Mouse (Mus musculus) heart, embryonic 15.5 days (tissue): Measurements from ENCODE around the gene Kctd20. TPM values are rescaled to one million over a fixed set of nuclear protein-coding genes. Genes with fewer than 3 reads are reported as not detected.

Experiments used
- ATAC-seq: fragments of 200-750 bp; cut with Nextera tagmentation; replicated peaks from 2 replicates; pipeline ENCODE4 v1.8.0; 2017; ENCODE audit warnings: low read depth, moderate TSS enrichment; ENCODE audit not compliant: insufficient number of reproducible peaks, insufficient read depth, low FRiP score
- H3K27ac ChIP-seq: fragments of 300-500 bp; sonication (generic); 2 replicates; pipeline ENCODE4 v1.5.1; 2015; ENCODE audit warnings: mild to moderate bottlenecking, inconsistent platforms
- H3K27me3 ChIP-seq: fragments of 300-500 bp; sonication (generic); 2 replicates; pipeline ENCODE4 v1.6.1; 2015; ENCODE audit warnings: inconsistent platforms
- H3K36me3 ChIP-seq: fragments of 300-500 bp; sonication (generic); 2 replicates; pipeline ENCODE4 v1.6.1; 2015; ENCODE audit warnings: mild to moderate bottlenecking, inconsistent platforms
- H3K4me1 ChIP-seq: fragments of 300-500 bp; sonication (generic); replicated peaks from 2 replicates; pipeline ENCODE4 v1.6.1; 2015; ENCODE audit warnings: inconsistent platforms
- H3K4me2 ChIP-seq: fragments of 300-500 bp; sonication (generic); 2 replicates; pipeline ENCODE4 v1.6.1; 2015; ENCODE audit warnings: inconsistent platforms, mild to moderate bottlenecking, moderate library complexity
- H3K4me3 ChIP-seq: fragments of 300-500 bp; sonication (generic); 2 replicates; pipeline ENCODE4 v1.5.1; 2015; ENCODE audit warnings: mild to moderate bottlenecking, inconsistent platforms
- H3K9ac ChIP-seq: fragments of 300-500 bp; sonication (generic); 2 replicates; pipeline ENCODE4 v1.6.1; 2015; ENCODE audit warnings: mild to moderate bottlenecking, inconsistent platforms
- H3K9me3 ChIP-seq: fragments of 300-500 bp; sonication (generic); replicated peaks from 2 replicates; pipeline ENCODE4 v1.6.1; 2016; ENCODE audit warnings: inconsistent platforms
- WGBS: fragments of 180-500 bp; shearing (Covaris S2); methylation state at CpG from one replicate; pipeline ENCODE4 v1.1.7; 2015; ENCODE audit warnings: mixed read lengths; 5-methylcytosine and 5-hydroxymethylcytosine counted together
- polyA plus RNA-seq: library from polyadenylated mRNA; unstranded; fragments of >200 nt; fragmentation: Nextera tagmentation; extraction: Ambion mirVana; gene quantifications from 2 replicates; pipeline ENCODE4 v1.2.1, GENCODE M21; 2015

Gene Kctd20
- polyA plus RNA-seq, 1 experiment from 2014 or later, result 51.0 TPM

DNA sequence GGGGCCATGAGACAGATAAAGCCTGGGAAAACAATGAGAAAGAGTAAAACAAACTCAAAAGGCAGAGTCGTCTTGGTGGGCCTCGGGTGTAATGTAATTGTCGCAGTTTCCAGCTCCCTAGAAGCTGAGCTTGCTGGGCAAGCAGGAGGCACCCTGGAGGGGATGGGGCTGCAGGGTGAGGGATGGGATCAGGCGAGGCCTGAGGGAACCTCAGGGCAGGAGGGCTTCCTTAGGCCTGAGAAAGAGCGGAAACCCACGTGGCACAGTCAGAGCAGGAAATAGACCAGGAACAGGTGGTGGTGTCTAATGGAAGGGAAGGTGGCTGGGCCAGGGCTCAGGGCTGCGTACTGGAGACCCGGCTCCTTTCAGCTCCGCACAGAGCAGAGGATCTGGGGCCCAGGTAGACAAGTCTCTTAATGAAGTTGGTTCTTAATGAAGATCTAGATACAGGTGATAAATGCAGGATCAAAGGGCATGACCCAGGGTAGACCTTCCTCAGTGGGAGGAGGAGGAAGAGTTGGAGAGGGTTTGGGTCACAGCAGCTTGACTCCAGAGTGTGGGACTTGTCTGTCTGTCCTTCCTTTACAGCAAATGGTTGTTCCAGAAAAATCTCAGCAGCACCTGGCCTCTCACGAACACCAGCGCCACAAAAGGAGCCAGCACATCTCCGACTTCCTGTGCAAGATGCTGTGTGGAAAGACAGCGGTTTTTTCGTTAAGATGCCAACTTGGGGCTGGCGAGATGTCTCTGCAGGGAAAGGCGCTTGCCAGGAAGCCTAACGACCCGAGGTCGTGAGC is 17.4 kb upstream of the Kctd20 start:
- Histone ChIP-seq H3K4me1 (peaks cover 17% of the 10 kb centered on the region), H3K27me3 (no peaks in the 10 kb centered on the region), H3K36me3 (no peaks in the 10 kb centered on the region), H3K27ac (no peak overlapping the region), H3K4me2 (no peak overlapping the region), H3K9me3 (no peaks in the 10 kb centered on the region), H3K9ac (no peak overlapping the region), H3K4me3 (no peak overlapping the region)
- WGBS, result 65% methylated on average over 19 of the region's 19 CpGs
- no peak for ATAC-seq

DNA sequence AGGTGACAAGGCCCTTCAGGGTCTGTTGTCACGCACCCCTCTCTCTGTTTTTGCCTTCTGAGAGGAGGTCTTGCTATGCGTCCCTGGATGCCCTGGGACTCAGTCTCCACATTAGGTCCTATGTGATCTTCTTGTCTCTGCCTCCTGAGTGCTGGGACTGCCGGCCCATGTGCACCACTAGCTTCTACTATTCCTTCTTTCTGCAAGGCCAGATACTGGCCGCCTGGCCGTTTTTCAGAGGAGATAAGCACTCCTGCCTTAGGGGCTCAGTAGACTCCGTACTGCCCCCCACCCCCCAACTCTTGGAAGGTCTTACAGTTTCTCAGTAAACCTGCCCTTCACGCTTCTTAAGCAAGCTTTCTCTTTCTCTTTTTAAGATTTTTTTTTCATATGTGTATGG is 15.6 kb upstream of the Kctd20 start:
- no peak overlapping the region for H3K9ac ChIP-seq
- no peaks in the 10 kb centered on the region for H3K36me3 ChIP-seq
- H3K27ac ChIP-seq, result no peak overlapping the region
- no peak overlapping the region for H3K4me3 ChIP-seq
- H3K4me1 ChIP-seq, result peaks cover 3% of the 10 kb centered on the region; the same call in 1 of the 2 replicates
- no peak for ATAC-seq
- H3K4me2 ChIP-seq, result no peak overlapping the region
- no peaks in the 10 kb centered on the region for H3K9me3 ChIP-seq
- WGBS, result 84% methylated on average over 7 of the region's 7 CpGs
- H3K27me3 ChIP-seq, result no peaks in the 10 kb centered on the region

DNA sequence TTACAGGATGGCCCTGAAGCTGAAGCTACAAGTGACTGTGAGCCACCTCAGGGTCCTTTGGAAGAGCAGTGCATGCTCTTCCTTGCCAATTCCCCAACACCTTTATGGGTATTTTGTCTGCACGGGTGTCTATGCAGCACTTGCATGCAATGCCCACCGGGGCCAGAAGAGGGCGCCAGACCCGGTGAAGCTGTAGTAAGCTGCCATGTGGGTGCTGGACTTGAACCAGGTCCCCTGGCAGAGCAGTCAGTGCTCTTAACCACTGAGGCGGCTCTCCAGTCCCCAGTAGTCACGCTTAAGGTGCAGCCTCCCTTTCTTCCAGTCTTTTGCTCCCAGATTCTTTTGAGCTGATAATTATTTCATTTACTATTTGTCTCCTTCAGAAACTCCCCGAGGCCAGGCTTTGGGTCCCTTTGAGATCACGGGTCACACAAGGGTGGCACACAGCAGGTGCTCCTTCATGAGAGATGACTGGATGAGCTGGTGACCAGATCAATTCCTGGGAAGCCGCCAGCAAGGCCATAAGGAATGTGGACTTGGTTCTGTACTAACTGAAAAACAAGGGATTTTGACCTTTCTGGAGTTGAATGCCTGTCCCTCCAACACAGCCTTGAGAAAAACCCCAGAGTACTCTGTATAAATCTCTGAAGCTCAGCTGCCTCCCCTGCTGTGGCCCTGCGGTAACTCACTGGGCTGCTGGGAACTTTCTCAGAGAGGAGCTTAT is 15.0 kb upstream of the Kctd20 start:
- H3K9me3 ChIP-seq, result no peaks in the 10 kb centered on the region
- ATAC-seq, result no peak
- no peaks in the 10 kb centered on the region for H3K27me3 ChIP-seq
- no peak overlapping the region for H3K9ac ChIP-seq
- 80% methylated on average over 10 of the region's 10 CpGs for WGBS
- no peak overlapping the region for H3K4me3 ChIP-seq
- no peaks in the 10 kb centered on the region for H3K4me1 ChIP-seq
- no peaks in the 10 kb centered on the region for H3K36me3 ChIP-seq
- H3K4me2 ChIP-seq, result no peak overlapping the region
- H3K27ac ChIP-seq, result no peak overlapping the region

DNA sequence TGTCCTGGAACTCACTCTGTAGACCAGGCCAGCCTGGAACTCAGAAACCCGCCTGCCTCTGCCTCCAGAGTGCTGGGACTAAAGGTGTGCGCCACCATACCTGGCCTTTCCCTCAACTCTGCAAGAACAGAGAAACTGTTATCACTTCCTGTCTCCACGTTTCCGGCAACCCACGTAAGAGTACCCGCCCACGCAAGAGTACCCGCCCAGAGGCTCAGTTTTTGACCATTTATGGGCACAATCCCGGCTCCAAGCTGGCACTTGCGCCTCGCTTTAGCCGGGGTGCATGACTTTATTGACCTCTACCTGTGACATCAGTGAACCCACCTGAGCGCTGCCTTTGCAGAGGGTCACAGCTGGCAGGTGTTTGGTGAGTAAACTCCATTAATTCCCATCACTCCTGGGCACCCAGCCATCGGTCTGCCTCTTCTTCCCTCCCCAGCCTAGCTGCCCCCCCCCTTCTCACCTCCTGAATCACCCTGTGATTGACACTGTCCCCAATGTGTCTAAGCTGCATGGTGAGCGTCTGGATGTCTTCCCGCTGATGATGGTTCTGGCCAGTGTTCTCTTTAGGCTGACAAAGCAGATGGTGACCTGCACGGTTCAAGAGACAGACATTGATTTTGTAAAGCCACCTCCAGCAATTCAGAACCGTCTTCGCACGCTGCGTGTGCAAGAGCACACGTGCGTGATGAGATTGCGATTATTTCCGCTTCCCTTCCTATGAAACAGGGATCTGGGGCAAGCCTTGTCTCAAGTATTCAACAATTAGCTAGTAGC is 10.8 kb upstream of the Kctd20 start:
- ATAC-seq, result no peak
- no peak overlapping the region for H3K4me3 ChIP-seq
- no peak overlapping the region for H3K27ac ChIP-seq
- whole genome bisulfite sequencing, result 90% methylated on average over 25 of the region's 25 CpGs
- no peaks in the 10 kb centered on the region for H3K9me3 ChIP-seq
- H3K27me3 ChIP-seq, result no peaks in the 10 kb centered on the region
- no peaks in the 10 kb centered on the region for H3K4me1 ChIP-seq
- no peaks in the 10 kb centered on the region for H3K36me3 ChIP-seq
- no peak overlapping the region for H3K9ac ChIP-seq
- H3K4me2 ChIP-seq, result no peak overlapping the region

DNA sequence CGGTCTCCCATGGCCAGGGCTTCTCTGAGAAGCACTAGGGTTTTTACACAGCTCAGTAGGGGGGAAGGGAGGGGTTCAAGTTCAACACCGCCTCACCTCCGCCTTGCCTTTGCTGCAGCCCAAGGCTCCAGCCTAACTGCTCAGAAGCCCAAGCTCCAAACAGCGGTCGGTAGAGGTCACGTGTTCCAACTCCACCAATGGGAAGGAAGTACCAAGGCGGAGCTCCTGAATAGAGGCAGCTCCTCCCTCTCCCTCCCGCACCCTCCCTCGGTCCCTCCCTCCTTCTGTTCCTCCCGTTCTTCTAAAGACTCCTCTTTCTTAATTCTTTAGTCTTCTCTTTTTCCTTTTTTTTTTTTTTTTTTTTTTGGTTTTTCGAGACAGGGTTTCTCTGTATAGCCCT is 9.6 kb upstream of the Kctd20 start:
- no peak overlapping the region for H3K4me2 ChIP-seq
- no peak for ATAC-seq
- WGBS, result 71% methylated on average over 10 of the region's 11 CpGs

DNA sequence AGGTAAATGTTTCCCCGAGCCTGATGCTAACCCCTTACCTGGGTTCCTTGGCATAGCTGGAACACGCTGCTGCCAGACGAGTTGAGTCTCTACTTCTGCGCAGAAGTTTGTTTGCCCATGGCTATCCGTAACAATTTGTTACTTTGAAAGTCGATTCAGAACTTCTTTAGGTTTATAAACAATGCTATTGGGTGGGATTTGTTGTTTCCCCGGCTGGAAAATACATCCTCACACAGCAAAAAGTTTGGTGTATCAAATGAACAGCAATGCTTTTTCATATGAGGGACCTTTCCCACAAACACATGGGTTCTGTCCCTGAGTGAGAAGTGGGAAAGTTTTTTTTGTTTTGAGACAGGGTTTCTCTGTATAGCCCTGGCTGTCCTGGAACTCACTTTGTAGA is 8.0 kb upstream of the Kctd20 start, which contains the start of gene Pxt1:
TSS of gene Pxt1 (minus strand) at position 101 of the 400 bp plus-strand sequence.
- Histone ChIP-seq H3K27me3 (no peaks in the 10 kb centered on the region), H3K4me1 (no peaks in the 10 kb centered on the region), H3K9me3 (no peaks in the 10 kb centered on the region), H3K9ac (no peak within 1 kb of the TSS), H3K4me3 (no peak within 1 kb of the TSS), H3K27ac (no peak within 1 kb of the TSS), H3K4me2 (no peak within 1 kb of the TSS), H3K36me3 (no peaks in the 10 kb centered on the region)
- ATAC-seq, result no peak
- WGBS, result 88% methylated on average over 7 of the region's 7 CpGs

More for the DNA sequence above, 9.6 kb upstream of the Kctd20 start:
- no peak overlapping the region for H3K4me3 ChIP-seq
- no peaks in the 10 kb centered on the region for H3K4me1 ChIP-seq
- H3K9ac ChIP-seq, result no peak overlapping the region
- H3K27ac ChIP-seq, result no peak overlapping the region
- H3K9me3 ChIP-seq, result no peaks in the 10 kb centered on the region
- H3K27me3 ChIP-seq, result no peaks in the 10 kb centered on the region
- no peaks in the 10 kb centered on the region for H3K36me3 ChIP-seq

DNA sequence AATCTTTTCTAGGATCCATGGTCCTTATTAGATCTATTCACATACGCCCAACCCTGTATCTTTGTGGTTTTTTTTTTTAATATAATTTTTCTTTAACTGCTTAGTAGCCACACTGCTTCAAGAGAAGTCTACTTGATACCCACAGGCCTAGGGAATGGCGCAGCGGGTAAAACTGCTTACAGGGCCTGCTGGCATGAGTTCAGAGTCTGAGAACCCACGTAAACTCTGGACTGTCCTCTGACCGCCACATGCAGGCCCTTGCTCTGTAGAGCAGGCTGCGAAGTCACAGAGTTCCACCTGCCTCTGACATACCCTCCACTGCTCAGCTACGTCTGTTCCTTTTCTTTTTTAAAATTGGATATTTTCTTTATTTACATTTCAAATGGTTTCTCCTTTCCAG is 7.3 kb upstream of the Kctd20 start:
- no peak for ATAC-seq
- H3K27ac ChIP-seq, result no peak overlapping the region
- 91% methylated on average over 7 of the region's 7 CpGs for WGBS
- no peak overlapping the region for H3K4me3 ChIP-seq
- H3K9me3 ChIP-seq, result no peaks in the 10 kb centered on the region
- no peaks in the 10 kb centered on the region for H3K4me1 ChIP-seq
- no peak overlapping the region for H3K4me2 ChIP-seq
- H3K36me3 ChIP-seq, result no peaks in the 10 kb centered on the region
- no peak overlapping the region for H3K9ac ChIP-seq
- no peaks in the 10 kb centered on the region for H3K27me3 ChIP-seq

DNA sequence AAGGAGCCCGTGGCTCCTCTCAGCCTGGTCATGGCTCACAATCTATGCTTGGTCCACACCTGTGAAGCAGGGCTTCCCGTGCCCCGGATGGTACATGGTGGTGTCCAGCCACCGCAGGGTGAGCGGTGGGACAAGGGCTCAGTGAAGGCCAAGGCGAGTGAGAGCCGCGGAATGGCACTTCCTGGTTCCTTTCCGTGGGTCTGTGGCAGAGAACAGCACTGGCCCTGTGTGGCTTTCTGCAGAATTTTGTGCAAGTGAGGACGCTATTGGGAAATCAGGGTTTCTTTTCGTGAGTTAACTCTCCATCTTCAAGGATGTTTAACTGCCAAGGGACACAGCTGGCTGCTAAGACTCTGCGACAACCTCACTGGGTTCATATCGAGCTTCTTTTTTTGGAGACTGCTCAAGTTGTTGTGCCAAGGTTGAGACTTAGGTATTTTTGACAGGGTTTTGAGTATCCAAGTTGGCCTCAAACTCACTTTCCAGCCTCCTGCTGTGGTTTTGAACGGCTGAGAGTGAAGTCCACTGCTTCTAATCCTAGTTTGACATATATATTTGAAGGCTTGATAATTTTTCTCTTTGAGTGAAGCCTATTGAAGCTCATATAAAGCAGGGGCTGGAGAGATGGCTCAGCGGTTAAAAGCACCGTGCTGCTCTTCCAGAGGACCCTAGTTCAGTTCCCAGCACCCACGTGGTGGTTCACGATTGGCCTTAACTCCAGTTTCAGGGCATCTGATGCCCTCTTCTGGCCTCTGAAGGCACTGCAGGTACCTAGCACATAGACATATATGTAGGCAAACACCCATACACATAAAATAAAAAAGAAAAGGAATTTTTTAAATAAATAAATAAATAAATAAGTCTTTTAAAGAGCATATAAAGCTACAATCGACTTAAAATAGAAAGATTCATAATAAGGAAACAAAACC is 4.5 kb upstream of the Kctd20 start:
- Histone ChIP-seq H3K27ac (no peak overlapping the region), H3K36me3 (no peaks in the 10 kb centered on the region), H3K9me3 (no peaks in the 10 kb centered on the region), H3K4me2 (no peak overlapping the region), H3K4me1 (peaks cover 6% of the 10 kb centered on the region), H3K4me3 (no peak overlapping the region), H3K9ac (no peak overlapping the region), H3K27me3 (no peaks in the 10 kb centered on the region)
- 89% methylated on average over 19 of the region's 19 CpGs for WGBS
- ATAC-seq, result no peak

DNA sequence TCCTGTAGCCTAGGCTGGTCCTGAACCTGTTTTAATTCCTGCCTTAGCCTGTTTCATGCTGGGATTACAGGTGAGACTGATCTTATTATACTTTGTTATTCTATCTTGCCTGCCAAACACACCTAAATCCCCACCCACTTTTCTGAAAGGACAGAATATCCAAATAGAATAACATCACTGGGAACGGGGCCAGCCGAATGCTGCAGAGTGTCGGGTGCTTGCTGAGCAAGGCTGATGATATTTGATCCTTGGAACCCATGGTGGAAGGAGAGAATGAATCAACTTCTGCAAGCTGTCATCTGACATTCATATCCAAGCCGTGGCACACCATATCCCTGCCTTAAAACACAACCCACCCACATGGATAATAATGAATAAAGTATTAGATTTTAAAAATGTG is 3.1 kb upstream of the Kctd20 start:
- Histone ChIP-seq H3K4me2 (no peak overlapping the region), H3K9ac (no peak overlapping the region), H3K4me3 (no peak overlapping the region), H3K9me3 (no peaks in the 10 kb centered on the region), H3K36me3 (no peaks in the 10 kb centered on the region), H3K27ac (no peak overlapping the region), H3K4me1 (peaks cover 13% of the 10 kb centered on the region), H3K27me3 (no peaks in the 10 kb centered on the region)
- 49% methylated on average over 4 of the region's 4 CpGs for WGBS
- ATAC-seq, result no peak

DNA sequence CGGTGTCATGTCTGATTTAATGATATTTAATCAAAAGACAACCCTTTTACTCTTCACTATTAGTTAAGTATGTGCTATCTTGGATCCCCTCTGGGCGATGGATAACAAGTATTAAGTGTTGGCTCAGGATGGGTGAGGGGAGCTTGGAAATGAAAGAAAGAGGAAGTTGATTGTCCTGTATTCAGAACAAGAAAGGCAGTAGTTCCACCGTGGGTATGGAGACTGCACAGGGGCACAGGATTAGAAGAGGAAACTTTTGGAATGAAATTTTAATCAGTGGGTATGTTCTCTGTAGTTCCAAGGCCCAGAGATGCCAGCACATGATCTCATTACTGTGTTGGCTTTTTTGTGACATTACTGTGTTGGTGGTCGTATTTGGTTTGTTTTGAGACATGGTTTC is 999 bp upstream of the Kctd20 start:
- WGBS, result 67% methylated on average over 4 of the region's 4 CpGs

More for the DNA sequence above, 999 bp upstream of the Kctd20 start:
- Histone ChIP-seq H3K4me3 (no peak overlapping the region), H3K36me3 (no peaks in the 10 kb centered on the region), H3K9ac (no peak overlapping the region), H3K27ac (no peak overlapping the region), H3K27me3 (no peaks in the 10 kb centered on the region), H3K4me2 (no peak overlapping the region), H3K4me1 (peaks cover 20% of the 10 kb centered on the region), H3K9me3 (no peaks in the 10 kb centered on the region)
- ATAC-seq, result no peak
